Mouse (Mus musculus): ENCODE measurements around the gene Cobl. TPM values are rescaled to one million over a fixed set of nuclear protein-coding genes. Genes with fewer than 3 reads are reported as not detected.

Gene Cobl
- total RNA-seq, 2 experiments from 2014 or later: 15.2 to 16.7 TPM

GRCm38 (mm10) chr11:12216897-12217296 lies 247.9 kb downstream of the Cobl start:
- DNase-seq: no peak

- no peak for DNase-seq
Measured at GRCm38 (mm10) chr11:12215582-12215981, 249.2 kb downstream of the Cobl start.

DNA sequence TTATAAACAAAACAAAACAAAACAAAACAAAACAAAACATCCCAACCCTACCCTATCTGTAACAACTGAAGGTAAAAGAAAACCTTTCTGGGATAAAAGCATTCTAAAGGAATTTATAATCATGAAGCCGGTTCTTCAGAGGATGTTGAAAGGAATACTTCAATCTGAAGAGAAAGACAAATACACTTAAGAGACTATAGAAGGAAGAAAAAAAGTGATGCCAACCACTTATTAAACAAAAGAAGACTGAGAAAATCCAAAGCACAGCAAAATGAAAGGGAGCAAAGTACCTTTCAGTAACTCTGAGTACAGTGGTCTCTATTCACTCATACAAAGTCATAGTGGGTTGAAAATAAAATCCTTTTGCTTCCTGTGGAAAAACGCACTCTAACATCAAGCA lies 256.2 kb downstream of the Cobl start:
- DNase-seq: no peak

DNA sequence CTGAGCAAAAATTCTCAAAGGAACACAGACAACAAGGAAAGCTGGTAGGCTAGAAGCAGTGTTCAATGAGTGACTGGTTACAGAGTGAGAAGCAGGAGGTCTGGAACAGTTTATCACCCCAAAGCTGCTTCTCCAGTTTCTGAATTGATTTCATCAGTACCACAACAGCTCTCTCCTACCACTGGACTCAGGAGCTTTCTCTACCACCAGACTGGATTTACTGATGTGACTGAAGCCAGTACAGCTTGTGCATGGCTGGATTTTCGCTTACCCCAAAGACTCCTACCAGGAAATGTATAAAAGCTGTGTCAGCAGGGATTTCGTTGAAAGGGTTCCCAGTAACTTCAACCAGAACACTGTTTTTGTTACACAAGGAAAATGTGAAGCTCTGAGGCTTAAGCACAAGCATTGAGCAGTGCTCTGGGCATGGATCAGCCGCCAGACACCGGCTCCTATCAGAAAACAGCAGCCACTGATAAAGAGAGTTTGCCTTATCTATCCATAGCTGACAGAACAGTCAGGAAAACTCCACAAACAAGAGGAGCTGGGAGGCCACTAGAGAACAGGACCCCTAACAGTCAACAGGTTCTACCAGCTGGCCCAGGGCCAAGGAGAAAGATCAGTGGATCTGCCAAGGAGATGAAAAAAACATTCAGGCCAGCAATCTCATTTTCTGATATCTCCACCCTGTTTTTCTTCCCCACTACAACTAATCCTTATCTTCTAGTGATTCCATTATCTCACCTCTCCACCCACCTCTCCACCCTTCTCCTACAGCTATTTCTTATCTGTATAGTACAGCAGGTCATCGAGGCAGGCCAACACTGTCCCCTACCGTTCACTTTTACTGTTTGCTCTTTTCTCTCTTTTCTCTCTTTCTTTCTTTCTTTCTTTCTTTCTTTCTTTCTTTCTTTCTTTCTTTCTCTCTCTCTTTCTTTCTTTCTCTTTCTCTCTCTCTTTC lies 259.3 kb downstream of the Cobl start:
- no peak for DNase-seq

GRCm38 (mm10) chr11:12199441-12199840 lies 265.3 kb downstream of the Cobl start:
- DNase-seq: no peak

DNA sequence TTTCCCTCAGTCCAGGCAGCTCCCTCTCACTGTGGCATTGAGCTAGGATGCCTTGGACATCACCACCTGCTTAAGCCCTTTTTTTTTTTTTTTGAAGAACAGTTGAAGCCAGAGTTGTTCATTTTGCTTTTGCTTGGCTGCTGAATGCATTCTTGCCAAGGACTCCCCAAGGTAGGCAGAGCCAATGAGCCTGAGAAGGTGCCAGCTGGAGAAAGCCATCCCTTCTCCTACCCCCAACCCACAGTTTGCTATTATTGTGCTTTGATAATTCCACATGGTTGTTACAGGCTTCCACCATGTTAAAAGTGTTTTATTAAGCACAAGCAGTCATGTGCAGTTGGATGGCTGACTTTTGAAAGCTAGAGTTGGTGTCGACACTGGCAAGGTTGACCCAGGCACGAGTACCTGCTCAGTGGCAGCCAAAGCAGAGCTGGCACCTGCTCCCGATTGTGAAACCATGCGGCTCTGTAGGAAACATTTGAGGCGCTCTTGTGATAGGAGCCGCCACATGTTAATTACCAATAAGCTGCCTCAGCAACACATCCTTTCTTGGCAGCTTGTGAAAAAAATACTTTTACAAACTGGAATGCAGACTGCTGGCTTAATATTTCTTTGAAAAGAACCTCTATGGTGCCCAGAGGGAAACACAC lies 265.9 kb downstream of the Cobl start:
- DNase-seq: no peak

GRCm38 (mm10) chr11:12198017-12198416 lies 266.7 kb downstream of the Cobl start:
- DNase-seq: no peak

DNA sequence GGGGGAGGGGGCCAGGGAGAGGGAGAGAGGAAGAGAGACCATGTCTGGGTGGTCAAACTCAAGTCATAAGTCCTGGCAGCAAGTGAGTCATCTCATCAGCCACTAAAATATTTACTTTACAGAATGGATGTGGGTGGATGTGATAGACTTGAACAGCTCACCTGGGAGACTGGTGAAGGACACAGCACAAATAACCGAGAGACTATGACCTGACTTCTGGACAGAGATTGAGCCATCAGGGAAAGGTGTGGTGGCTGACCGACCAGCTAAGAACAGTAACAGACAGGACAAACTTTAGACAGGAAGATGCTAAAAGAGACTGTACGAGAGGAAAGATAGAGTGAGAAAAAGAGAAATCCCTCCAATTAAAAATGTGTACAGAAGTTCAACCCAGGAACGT lies 267.2 kb downstream of the Cobl start:
- no peak for DNase-seq

DNA sequence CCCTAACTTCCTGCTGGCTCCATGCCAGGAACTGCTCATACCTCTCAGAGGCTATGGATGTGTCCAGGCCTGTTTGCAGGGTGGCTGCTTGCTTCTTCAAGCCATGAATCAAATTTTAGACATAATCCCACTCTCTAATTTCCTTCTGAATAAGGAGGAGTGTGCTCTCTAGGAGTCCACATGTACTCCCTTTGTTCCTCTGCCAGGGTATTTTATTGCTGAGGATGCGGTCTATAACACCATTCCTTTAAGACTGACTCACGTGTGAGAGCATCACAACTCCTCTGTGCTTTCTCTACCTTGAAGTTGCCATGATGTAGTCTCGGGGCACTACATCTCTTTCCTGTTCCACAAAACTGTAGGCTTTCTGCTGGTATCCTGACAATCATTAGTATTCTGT lies 269.4 kb downstream of the Cobl start:
- DNase-seq: no peak

DNA sequence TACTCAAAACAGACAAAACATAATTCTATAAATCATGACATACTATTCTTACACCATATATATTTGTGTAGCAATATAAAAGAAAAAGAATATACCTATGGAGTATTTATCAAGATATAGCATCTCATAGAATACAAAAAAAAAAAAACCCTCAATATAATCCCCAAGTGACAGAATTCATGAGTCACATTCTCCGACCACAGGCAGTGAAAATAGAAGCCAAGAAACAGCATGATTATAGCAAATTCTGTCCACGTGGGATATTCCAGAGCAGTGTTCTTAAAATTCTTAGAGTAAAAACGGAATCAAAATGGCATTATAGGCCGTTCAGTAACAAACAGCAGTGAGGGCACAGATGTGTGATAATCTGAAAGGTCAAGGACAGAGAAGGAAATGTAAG lies 271.4 kb downstream of the Cobl start:
- DNase-seq: no peak

DNA sequence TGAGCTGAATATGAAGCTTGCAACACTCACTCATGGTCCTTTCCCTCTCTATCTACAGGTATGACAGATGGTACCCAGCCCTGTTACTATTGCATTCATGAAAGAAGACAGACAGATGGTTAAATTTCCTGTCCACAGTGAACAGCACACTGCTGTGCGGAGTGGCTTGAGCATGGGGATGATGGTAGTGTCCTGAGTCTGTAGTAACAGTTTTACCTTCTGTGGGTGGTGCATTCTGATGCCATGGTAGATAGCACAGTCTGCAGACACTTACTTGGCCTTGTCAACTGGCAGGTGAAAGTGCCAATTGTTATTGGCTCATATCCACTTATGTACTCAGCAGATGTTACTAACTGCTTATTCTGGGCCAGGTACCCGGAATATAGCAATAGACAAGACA lies 273.4 kb downstream of the Cobl start:
- DNase-seq: no peak

DNA sequence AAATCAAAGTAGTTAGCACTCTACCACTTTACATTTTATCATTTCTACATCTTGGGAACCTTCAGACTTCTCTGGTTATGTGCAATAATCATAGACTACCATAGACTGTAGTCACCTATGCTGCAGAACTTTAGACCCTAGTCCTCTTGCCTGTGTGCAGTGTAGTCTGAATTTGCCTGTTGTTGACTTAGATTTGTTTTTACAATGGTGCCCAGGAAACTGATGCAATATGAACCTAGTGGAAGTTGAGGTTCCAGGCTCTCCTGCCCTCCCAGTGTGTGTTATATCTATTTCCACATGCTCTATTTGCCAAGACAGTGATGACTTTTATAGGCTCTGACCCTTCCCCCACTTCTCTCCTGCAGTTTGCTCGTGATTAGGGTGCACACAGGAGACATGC lies 274.3 kb downstream of the Cobl start:
- DNase-seq: no peak

Data from layer of hippocampus, postnatal 36 days (tissue).